Mouse (Mus musculus): ENCODE measurements around the gene Ipp. TPM values are rescaled to one million over a fixed set of nuclear protein-coding genes. Genes with fewer than 3 reads are reported as not detected.

The Ipp gene
- polyA plus RNA-seq, 2 experiments = 3.9 to 6.1 TPM

- no peak overlapping the region for H3K4me3 ChIP-seq (replicated peaks; ENCODE audit: low read length)
- 71% methylated on average over 2 of the region's 2 CpGs for WGBS
- TF ChIP-seq POLR2A (IDR thresholded peaks at IDR 0.05; ENCODE audit: borderline replicate concordance, extremely low read depth, insufficient read depth, insufficient read length) = no peak
- no peak for ATAC-seq (ENCODE audit: low FRiP score, low read depth)
- no peak for DNase-seq (ENCODE audit: low spot score)
- no peaks in the 10 kb centered on the region for H3K27me3 ChIP-seq (ENCODE audit: control insufficient read depth, insufficient read depth, low read length)
- H3K4me2 ChIP-seq (replicated peaks; ENCODE audit: low read depth, low read length, severe bottlenecking) = no peak overlapping the region
- no peaks in the 10 kb centered on the region for H3K36me3 ChIP-seq (ENCODE audit: control insufficient read depth, insufficient read depth, low read length)
- no peaks in the 10 kb centered on the region for H3K4me1 ChIP-seq (ENCODE audit: control insufficient read depth, insufficient read depth, low read length)
- H3K9ac ChIP-seq (ENCODE audit: low read depth, low read length, severe bottlenecking) = no peak overlapping the region
- no peak overlapping the region for H3K27ac ChIP-seq (replicated peaks; ENCODE audit: low read depth, low read length)
- H3K9me3 ChIP-seq (ENCODE audit: control insufficient read depth, low read length) = no peaks in the 10 kb centered on the region
These were observed 26.0 kb upstream of the Ipp start for GRCm38 (mm10) chr4:116481322-116481721.

DNA sequence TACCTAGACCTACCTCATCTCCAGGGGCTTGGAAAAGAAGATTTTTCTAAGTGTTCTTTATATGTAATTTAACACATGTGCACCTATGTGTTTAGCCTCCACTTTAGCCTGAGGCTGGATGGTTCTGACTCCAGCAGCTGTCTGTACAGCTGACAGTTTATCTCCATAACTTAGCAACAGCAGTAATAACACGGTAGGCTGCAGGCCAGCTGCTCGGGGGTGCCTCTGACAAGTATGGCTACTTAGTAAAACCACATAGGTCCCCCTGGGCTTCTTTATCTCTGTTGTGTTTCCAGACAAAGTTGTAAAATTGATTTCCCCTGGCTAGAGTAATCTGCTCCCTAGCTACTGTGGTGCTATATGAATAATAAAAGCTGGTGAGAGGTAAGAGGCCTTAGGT, 23.9 kb upstream of the Ipp start:
- Histone ChIP-seq H3K36me3 (ENCODE audit: control insufficient read depth, insufficient read depth, low read length) (no peaks in the 10 kb centered on the region), H3K27ac (replicated peaks; ENCODE audit: low read depth, low read length) (no peak overlapping the region), H3K4me2 (replicated peaks; ENCODE audit: low read depth, low read length, severe bottlenecking) (no peak overlapping the region), H3K4me1 (ENCODE audit: control insufficient read depth, insufficient read depth, low read length) (no peaks in the 10 kb centered on the region), H3K4me3 (replicated peaks; ENCODE audit: low read length) (no peak overlapping the region), H3K9me3 (ENCODE audit: control insufficient read depth, low read length) (no peaks in the 10 kb centered on the region), H3K27me3 (ENCODE audit: control insufficient read depth, insufficient read depth, low read length) (no peaks in the 10 kb centered on the region), H3K9ac (ENCODE audit: low read depth, low read length, severe bottlenecking) (no peak overlapping the region)
- DNase-seq (ENCODE audit: low spot score) (peak; percentile 66), ATAC-seq (ENCODE audit: low FRiP score, low read depth) (peak; percentile 85)
- WGBS = 13% methylated on average over 2 of the region's 2 CpGs
- TF ChIP-seq POLR2A (IDR thresholded peaks at IDR 0.05; ENCODE audit: borderline replicate concordance, extremely low read depth, insufficient read depth, insufficient read length) = no peak

DNA sequence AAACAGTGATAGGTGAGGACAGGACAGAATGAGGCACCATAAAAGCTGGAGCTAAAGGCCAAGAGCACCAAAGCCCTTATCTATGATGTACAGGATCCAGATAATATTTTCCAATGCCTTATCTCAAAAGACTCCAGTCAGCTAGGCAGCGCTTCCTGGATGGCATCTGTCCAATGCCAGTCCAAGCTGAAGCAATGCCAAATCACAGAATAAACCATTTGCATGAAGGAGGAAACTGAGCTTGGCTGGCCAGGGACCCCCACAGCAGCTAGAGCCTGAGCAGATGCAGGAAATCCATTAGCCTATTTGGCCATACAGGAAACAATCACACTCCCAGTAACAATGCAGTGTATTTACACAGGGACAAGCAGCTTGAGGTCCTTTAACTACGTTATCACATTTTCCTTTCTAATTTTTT, 16.2 kb upstream of the Ipp start:
- no peak for TF ChIP-seq POLR2A (IDR thresholded peaks at IDR 0.05; ENCODE audit: borderline replicate concordance, extremely low read depth, insufficient read depth, insufficient read length)
- WGBS = 68% methylated on average over 2 of the region's 2 CpGs
- H3K9me3 ChIP-seq (ENCODE audit: control insufficient read depth, low read length) = 0 out of 2 replicates have a peak, but pooled peaks cover 4% of the 10 kb centered on the region
- DNase-seq (ENCODE audit: low spot score) (no peak), ATAC-seq (ENCODE audit: low FRiP score, low read depth) (no peak)
- H3K4me2 ChIP-seq (replicated peaks; ENCODE audit: low read depth, low read length, severe bottlenecking) = no peak overlapping the region
- H3K4me3 ChIP-seq (replicated peaks; ENCODE audit: low read length) = no peak overlapping the region
- no peak overlapping the region for H3K9ac ChIP-seq (ENCODE audit: low read depth, low read length, severe bottlenecking)
- no peak overlapping the region for H3K27ac ChIP-seq (replicated peaks; ENCODE audit: low read depth, low read length)
- no peaks in the 10 kb centered on the region for H3K36me3 ChIP-seq (ENCODE audit: control insufficient read depth, insufficient read depth, low read length)
- H3K27me3 ChIP-seq (ENCODE audit: control insufficient read depth, insufficient read depth, low read length) = no peaks in the 10 kb centered on the region
- no peaks in the 10 kb centered on the region for H3K4me1 ChIP-seq (ENCODE audit: control insufficient read depth, insufficient read depth, low read length)

DNA sequence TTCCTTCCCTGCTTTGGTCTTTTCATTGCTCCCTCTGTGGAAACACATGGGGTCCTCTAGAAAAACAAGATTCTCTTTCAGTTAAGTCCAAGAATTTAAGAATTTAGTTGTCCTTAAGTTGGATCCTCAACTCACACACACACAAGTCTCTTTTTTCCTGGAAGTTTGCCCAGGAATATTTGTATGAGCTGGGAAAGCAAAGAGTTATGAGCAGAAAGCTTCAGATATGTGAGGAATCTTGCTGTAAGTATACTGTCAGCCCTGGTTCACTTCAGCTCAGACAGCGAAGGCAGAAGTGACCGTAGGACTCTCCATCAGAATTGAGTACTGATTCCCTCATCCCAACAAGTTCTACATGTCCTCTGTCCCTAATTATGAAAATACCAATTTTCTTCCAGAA, 15.5 kb upstream of the Ipp start:
- Histone ChIP-seq H3K4me1 (ENCODE audit: control insufficient read depth, insufficient read depth, low read length) (no peaks in the 10 kb centered on the region), H3K4me3 (replicated peaks; ENCODE audit: low read length) (no peak overlapping the region), H3K4me2 (replicated peaks; ENCODE audit: low read depth, low read length, severe bottlenecking) (no peak overlapping the region), H3K9ac (ENCODE audit: low read depth, low read length, severe bottlenecking) (no peak overlapping the region), H3K36me3 (ENCODE audit: control insufficient read depth, insufficient read depth, low read length) (no peaks in the 10 kb centered on the region), H3K9me3 (ENCODE audit: control insufficient read depth, low read length) (0 out of 2 replicates have a peak, but pooled peaks cover 4% of the 10 kb centered on the region), H3K27ac (replicated peaks; ENCODE audit: low read depth, low read length) (no peak overlapping the region), H3K27me3 (ENCODE audit: control insufficient read depth, insufficient read depth, low read length) (no peaks in the 10 kb centered on the region)
- 81% methylated on average over 2 of the region's 2 CpGs for WGBS
- ATAC-seq (ENCODE audit: low FRiP score, low read depth) (no peak), DNase-seq (ENCODE audit: low spot score) (peak; percentile 61)
- TF ChIP-seq POLR2A (IDR thresholded peaks at IDR 0.05; ENCODE audit: borderline replicate concordance, extremely low read depth, insufficient read depth, insufficient read length) = no peak

- Histone ChIP-seq H3K36me3 (ENCODE audit: control insufficient read depth, insufficient read depth, low read length) (no peaks in the 10 kb centered on the region), H3K4me3 (replicated peaks; ENCODE audit: low read length) (no peak overlapping the region), H3K9ac (ENCODE audit: low read depth, low read length, severe bottlenecking) (no peak overlapping the region), H3K27ac (replicated peaks; ENCODE audit: low read depth, low read length) (no peak overlapping the region), H3K4me2 (replicated peaks; ENCODE audit: low read depth, low read length, severe bottlenecking) (no peak overlapping the region), H3K4me1 (ENCODE audit: control insufficient read depth, insufficient read depth, low read length) (no peaks in the 10 kb centered on the region), H3K27me3 (ENCODE audit: control insufficient read depth, insufficient read depth, low read length) (no peaks in the 10 kb centered on the region), H3K9me3 (ENCODE audit: control insufficient read depth, low read length) (0 out of 2 replicates have a peak, but pooled peaks cover 4% of the 10 kb centered on the region)
- ATAC-seq (ENCODE audit: low FRiP score, low read depth) (no peak), DNase-seq (ENCODE audit: low spot score) (no peak)
- WGBS = 77% methylated on average over 4 of the region's 4 CpGs
- TF ChIP-seq POLR2A (IDR thresholded peaks at IDR 0.05; ENCODE audit: borderline replicate concordance, extremely low read depth, insufficient read depth, insufficient read length) = no peak
These were observed 14.9 kb upstream of the Ipp start for GRCm38 (mm10) chr4:116492460-116492859.

DNA sequence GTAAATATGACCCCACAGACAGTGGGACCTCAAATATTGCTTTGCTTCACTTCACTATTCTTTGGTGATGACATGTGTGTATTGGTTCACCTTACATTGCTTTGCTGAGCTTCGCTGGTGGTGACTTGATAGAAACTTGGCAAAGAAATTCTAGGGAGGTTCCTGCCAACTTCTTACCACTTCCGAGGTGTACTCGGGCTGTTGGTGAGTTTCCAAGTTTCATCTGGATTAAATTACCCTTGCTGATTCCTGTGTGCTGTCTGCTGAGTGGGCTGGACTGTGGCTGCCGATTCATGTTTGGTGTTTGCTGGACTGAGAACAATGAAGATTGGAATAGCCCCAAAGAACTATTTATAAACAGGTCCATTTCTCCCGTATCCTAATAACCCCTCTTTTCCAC, 13.7 kb upstream of the Ipp start:
- WGBS = 57% methylated on average over 5 of the region's 5 CpGs
- H3K9me3 ChIP-seq (ENCODE audit: control insufficient read depth, low read length) = 0 out of 2 replicates have a peak, but pooled peaks cover 4% of the 10 kb centered on the region
- no peak for TF ChIP-seq POLR2A (IDR thresholded peaks at IDR 0.05; ENCODE audit: borderline replicate concordance, extremely low read depth, insufficient read depth, insufficient read length)
- H3K4me1 ChIP-seq (ENCODE audit: control insufficient read depth, insufficient read depth, low read length) = no peaks in the 10 kb centered on the region
- no peak overlapping the region for H3K4me2 ChIP-seq (replicated peaks; ENCODE audit: low read depth, low read length, severe bottlenecking)
- no peaks in the 10 kb centered on the region for H3K27me3 ChIP-seq (ENCODE audit: control insufficient read depth, insufficient read depth, low read length)
- no peak overlapping the region for H3K4me3 ChIP-seq (replicated peaks; ENCODE audit: low read length)
- no peak for DNase-seq (ENCODE audit: low spot score)
- H3K36me3 ChIP-seq (ENCODE audit: control insufficient read depth, insufficient read depth, low read length) = no peaks in the 10 kb centered on the region
- no peak overlapping the region for H3K9ac ChIP-seq (ENCODE audit: low read depth, low read length, severe bottlenecking)
- no peak overlapping the region for H3K27ac ChIP-seq (replicated peaks; ENCODE audit: low read depth, low read length)
- no peak for ATAC-seq (ENCODE audit: low FRiP score, low read depth)

All from limb, embryonic 14.5 days (tissue).